Mouse (Mus musculus) C2C12 (cell line): ENCODE measurements at regions not wholly inside any gene's neighbourhood (a gene's known extent, or its start where the extent isn't known, plus 50 kb on each side); places are given as distances from the start of the nearest gene placed in this dataset.

Experiments used
- H3K27me3 ChIP-seq: one replicate; pipeline ENCODE4 v1.6.1; 2011; ENCODE audit not compliant: control insufficient read depth, insufficient read depth, insufficient read length
- H3K36me3 ChIP-seq: one replicate; pipeline ENCODE4 v1.6.1; 2011; ENCODE audit not compliant: control insufficient read depth, insufficient read depth
- H3K4me3 ChIP-seq: one replicate; pipeline ENCODE4 v1.5.1; 2011; ENCODE audit warnings: mild to moderate bottlenecking, control low read depth; ENCODE audit not compliant: poor library complexity, insufficient read depth, severe bottlenecking
- H3K79me2 ChIP-seq: one replicate; pipeline ENCODE4 v1.6.1; 2011; ENCODE audit not compliant: control insufficient read depth, insufficient read depth
- H3K79me3 ChIP-seq: one replicate; pipeline ENCODE4 v1.6.1; 2011; ENCODE audit warnings: low read depth, control low read depth
- H3ac ChIP-seq: one replicate; pipeline ENCODE3; 2011; ENCODE audit warnings: low read depth; ENCODE audit not compliant: control insufficient read depth, insufficient read length
- CEBPB ChIP-seq: IDR thresholded peaks from one replicate; pipeline ENCODE4 v1.6.1; 2011; ENCODE audit warnings: low read depth, mild to moderate bottlenecking, control low read depth, moderate library complexity
- CTCF ChIP-seq: IDR thresholded peaks from one replicate; pipeline ENCODE4 v1.5.1; 2011; ENCODE audit not compliant: control insufficient read depth, insufficient read depth, insufficient read length
- FOSL1 ChIP-seq: IDR thresholded peaks from one replicate; pipeline ENCODE4 v1.8.0; 2011; ENCODE audit warnings: mild to moderate bottlenecking, low read length; ENCODE audit not compliant: poor library complexity, insufficient read depth, severe bottlenecking
- MAX ChIP-seq: IDR thresholded peaks from one replicate; pipeline ENCODE4 v1.6.1; 2011; ENCODE audit warnings: mild to moderate bottlenecking, control low read depth
- MYOD1 ChIP-seq: IDR thresholded peaks from one replicate; pipeline ENCODE4 v1.6.1; 2011; ENCODE audit warnings: low read depth; ENCODE audit not compliant: control insufficient read depth, insufficient read length
- MYOG ChIP-seq: IDR thresholded peaks from one replicate; pipeline ENCODE4 v1.6.1; 2011; ENCODE audit not compliant: control insufficient read depth, insufficient read length; ENCODE audit errors: extremely low read depth
- USF1 ChIP-seq: IDR thresholded peaks from one replicate; pipeline ENCODE4 v1.6.1; 2011; ENCODE audit warnings: low read depth, mild to moderate bottlenecking, control low read depth, moderate library complexity

- Histone ChIP-seq H3ac (no peak overlapping the region), H3K27me3 (peaks cover 22% of the 10 kb centered on the region), H3K79me2 (no peaks in the 10 kb centered on the region), H3K79me3 (no peaks in the 10 kb centered on the region), H3K4me3 (no peak overlapping the region), H3K36me3 (no peaks in the 10 kb centered on the region)
- TF ChIP-seq FOSL1 (no peak), MYOG (no peak), CTCF (no peak), MAX (no peak), CEBPB (no peak), MYOD1 (no peak), USF1 (no peak)
Observed at GRCm38 (mm10) chr2:73967618-73968017, 56.5 kb upstream of the Atp5g3 start.

- Histone ChIP-seq H3K36me3 (no peaks in the 10 kb centered on the region), H3K27me3 (peaks cover 18% of the 10 kb centered on the region), H3ac (no peak overlapping the region), H3K79me2 (no peaks in the 10 kb centered on the region), H3K4me3 (no peak overlapping the region), H3K79me3 (no peaks in the 10 kb centered on the region)
- TF ChIP-seq MYOG (no peak), CEBPB (no peak), USF1 (no peak), MAX (no peak), FOSL1 (no peak), MYOD1 (no peak), CTCF (no peak)
Observed at GRCm38 (mm10) chr2:73965595-73965994, 54.5 kb upstream of the Atp5g3 start.
